In the genomic region with DNA sequence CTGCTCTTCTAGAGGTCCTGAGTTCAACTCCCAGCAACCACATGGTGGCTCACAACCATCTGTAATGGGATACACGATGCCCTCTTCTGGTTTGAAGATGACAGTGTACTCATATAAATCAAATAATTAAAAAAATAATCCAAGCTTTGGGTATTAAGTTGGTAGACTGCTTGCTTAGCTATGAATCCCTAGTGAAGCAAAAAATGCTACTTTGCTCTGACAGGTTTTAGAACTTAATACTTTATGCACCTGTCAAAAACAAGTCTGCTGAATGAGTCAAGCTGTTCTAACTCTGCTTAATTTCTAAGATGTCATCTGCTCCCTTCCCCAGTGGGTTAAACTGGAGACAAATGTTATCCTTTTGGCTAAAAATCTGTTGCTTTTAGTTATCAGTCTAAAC, we compare ENCODE assay signal across 19 mouse cellular contexts. TPM values are rescaled to one million over a fixed set of nuclear protein-coding genes. Genes with fewer than 3 reads are reported as not detected.
DNase-seq lines count a peak whose midpoint lies in the region; ATAC-seq and TF ChIP-seq lines count a peak whose summit lies in the region.
"Had no signal": no experiment of that assay in that cellular context is flagged by ENCODE, and none has a peak within 500 bp of the region (broad histone marks: within the 10 kb centered on the region; RNA-seq: fewer than 3 reads in every experiment).

No protein-coding gene starts in this region.

- H3K27me3 ChIP-seq in intestine, postnatal 0 days (replicated peaks; ENCODE audit: control insufficient read depth, insufficient read depth, low read length): no peaks in the 10 kb centered on the region
- H3K27me3 ChIP-seq in intestine, embryonic 16.5 days (replicated peaks; ENCODE audit: control insufficient read depth, insufficient read depth, low read length): no peaks in the 10 kb centered on the region
- H3K27me3 ChIP-seq in midbrain, postnatal 0 days (ENCODE audit: insufficient read depth, low read length): no peaks in the 10 kb centered on the region
- no peaks in the 10 kb centered on the region for H3K27me3 ChIP-seq in midbrain, embryonic 13.5 days
- no peaks in the 10 kb centered on the region for H3K27me3 ChIP-seq in midbrain, embryonic 14.5 days (ENCODE audit: control insufficient read depth, insufficient read depth, low read length)
- H3K27me3 ChIP-seq: embryonic facial prominence, embryonic 13.5 days; forebrain, embryonic 12.5 days; heart, embryonic 13.5 days; hindbrain, embryonic 15.5 days had no signal

- H3K9me3 ChIP-seq in intestine, postnatal 0 days (ENCODE audit: control insufficient read depth): no peaks in the 10 kb centered on the region
- no peaks in the 10 kb centered on the region for H3K9me3 ChIP-seq in intestine, embryonic 16.5 days (ENCODE audit: control insufficient read depth, low read length)
- H3K9me3 ChIP-seq in midbrain, postnatal 0 days (ENCODE audit: low read length): no peaks in the 10 kb centered on the region
- H3K9me3 ChIP-seq in midbrain, embryonic 13.5 days: no peaks in the 10 kb centered on the region
- no peaks in the 10 kb centered on the region for H3K9me3 ChIP-seq in midbrain, embryonic 14.5 days (ENCODE audit: control insufficient read depth, low read length)
- H3K9me3 ChIP-seq: embryonic facial prominence, embryonic 13.5 days; forebrain, embryonic 12.5 days; G1E; heart, embryonic 13.5 days; hindbrain, embryonic 15.5 days had no signal

- no peak for DNase-seq in midbrain, postnatal 0 days (ENCODE audit: low spot score)
- DNase-seq in naive thymus-derived CD4-positive, alpha-beta T cell, adult 2 months (ENCODE audit: low read depth): peak; percentile 17
- no peak for DNase-seq in midbrain, embryonic 14.5 days
- DNase-seq: adrenal gland, postnatal 25 days; cerebellum, adult 18-20 months; cerebellum, adult 9-11 months; cerebellum, postnatal 36 days; gastrocnemius, adult 2 months; gastrocnemius, postnatal 25 days; heart, postnatal 36 days had no signal

- H3K9ac ChIP-seq in intestine, postnatal 0 days (ENCODE audit: low read depth, low read length): no peak overlapping the region
- H3K9ac ChIP-seq in intestine, embryonic 16.5 days (ENCODE audit: low read depth, low read length): no peak overlapping the region
- no peak overlapping the region for H3K9ac ChIP-seq in midbrain, postnatal 0 days (replicated peaks; ENCODE audit: low read length, poor library complexity, severe bottlenecking)
- no peak overlapping the region for H3K9ac ChIP-seq in midbrain, embryonic 13.5 days (replicated peaks)
- no peak overlapping the region for H3K9ac ChIP-seq in midbrain, embryonic 14.5 days (replicated peaks; ENCODE audit: low read length)
- H3K9ac ChIP-seq: embryonic facial prominence, embryonic 13.5 days; forebrain, embryonic 12.5 days; heart, embryonic 13.5 days; hindbrain, embryonic 15.5 days had no signal

- H3K4me1 ChIP-seq in intestine, postnatal 0 days (replicated peaks; ENCODE audit: control insufficient read depth, insufficient read depth, low read length): no peaks in the 10 kb centered on the region
- H3K4me1 ChIP-seq in intestine, embryonic 16.5 days (ENCODE audit: control insufficient read depth, insufficient read depth, low read length): peaks cover 6% of the 10 kb centered on the region
- H3K4me1 ChIP-seq in midbrain, postnatal 0 days (ENCODE audit: insufficient read depth, low read length): peaks cover 4% of the 10 kb centered on the region; the same call in 1 of the 2 replicates
- H3K4me1 ChIP-seq in midbrain, embryonic 13.5 days (replicated peaks): peaks cover 11% of the 10 kb centered on the region
- peaks cover 5% of the 10 kb centered on the region; the same call in 1 of the 2 replicates for H3K4me1 ChIP-seq in midbrain, embryonic 14.5 days (ENCODE audit: control insufficient read depth, insufficient read depth, low read length)

- no peak for ATAC-seq in intestine, postnatal 0 days
- no peak for ATAC-seq in intestine, embryonic 16.5 days
- ATAC-seq in midbrain, postnatal 0 days (ENCODE audit: low FRiP score): no peak
- no peak for ATAC-seq in midbrain, embryonic 13.5 days
- ATAC-seq in midbrain, embryonic 14.5 days (ENCODE audit: low FRiP score, low TSS enrichment): no peak
- ATAC-seq: activated CD4-positive, CD25-positive, alpha-beta regulatory T cell, adult 4 months had no signal

- WGBS in intestine, postnatal 0 days: 28% methylated on average over 1 of the region's 1 CpGs
- WGBS in intestine, embryonic 16.5 days: 50% methylated on average over 1 of the region's 1 CpGs
- WGBS in midbrain, postnatal 0 days: 57% methylated on average over 1 of the region's 1 CpGs
- WGBS in midbrain, embryonic 13.5 days: 66% methylated on average over 1 of the region's 1 CpGs
- WGBS in midbrain, embryonic 14.5 days: 57% methylated on average over 1 of the region's 1 CpGs

- no peak overlapping the region for H3K4me2 ChIP-seq in intestine, postnatal 0 days (replicated peaks; ENCODE audit: low read depth)
- H3K4me2 ChIP-seq in intestine, embryonic 16.5 days (ENCODE audit: low read depth, low read length): no peak overlapping the region
- no peak overlapping the region for H3K4me2 ChIP-seq in midbrain, postnatal 0 days (ENCODE audit: low read depth, low read length, poor library complexity, severe bottlenecking)
- no peak overlapping the region for H3K4me2 ChIP-seq in midbrain, embryonic 13.5 days (replicated peaks)
- H3K4me2 ChIP-seq in midbrain, embryonic 14.5 days (ENCODE audit: low read length): no peak overlapping the region
- H3K4me2 ChIP-seq: embryonic facial prominence, embryonic 13.5 days; forebrain, embryonic 12.5 days; heart, embryonic 13.5 days; hindbrain, embryonic 15.5 days had no signal

- H3K4me3 ChIP-seq in intestine, postnatal 0 days (ENCODE audit: low read depth, low read length): no peak overlapping the region
- H3K4me3 ChIP-seq in intestine, embryonic 16.5 days (ENCODE audit: low read length): no peak overlapping the region
- H3K4me3 ChIP-seq in midbrain, postnatal 0 days (ENCODE audit: low read depth, low read length): no peak overlapping the region
- no peak overlapping the region for H3K4me3 ChIP-seq in midbrain, embryonic 13.5 days (replicated peaks)
- H3K4me3 ChIP-seq in midbrain, embryonic 14.5 days (replicated peaks; ENCODE audit: low read depth, low read length): no peak overlapping the region
- H3K4me3 ChIP-seq: embryonic facial prominence, embryonic 13.5 days; forebrain, embryonic 12.5 days; gastrocnemius, adult 2 months; heart, embryonic 13.5 days; hindbrain, embryonic 15.5 days had no signal

- no peak overlapping the region for H3K27ac ChIP-seq in intestine, postnatal 0 days (ENCODE audit: low read depth, low read length)
- H3K27ac ChIP-seq in intestine, embryonic 16.5 days (ENCODE audit: low read length): no peak overlapping the region
- no peak overlapping the region for H3K27ac ChIP-seq in midbrain, postnatal 0 days (ENCODE audit: low read depth, low read length)
- no peak overlapping the region for H3K27ac ChIP-seq in midbrain, embryonic 13.5 days
- H3K27ac ChIP-seq in midbrain, embryonic 14.5 days (replicated peaks; ENCODE audit: low read depth, low read length): no peak overlapping the region
- H3K27ac ChIP-seq: embryonic facial prominence, embryonic 13.5 days; forebrain, embryonic 12.5 days; gastrocnemius, adult 2 months; heart, embryonic 13.5 days; hindbrain, embryonic 15.5 days had no signal

- TF ChIP-seq CTCF in intestine, postnatal 0 days (IDR thresholded peaks at IDR 0.05; ENCODE audit: low read depth): peak; percentile 27
- TF ChIP-seq CTCF in midbrain, postnatal 0 days (IDR thresholded peaks at IDR 0.05): peak; percentile 27; the same call in 1 of the 2 replicates

- H3K36me3 ChIP-seq in intestine, postnatal 0 days (ENCODE audit: control insufficient read depth, insufficient read depth): peaks cover 16% of the 10 kb centered on the region
- H3K36me3 ChIP-seq in intestine, embryonic 16.5 days (ENCODE audit: control insufficient read depth, insufficient read depth, low read length): no peaks in the 10 kb centered on the region
- H3K36me3 ChIP-seq in midbrain, postnatal 0 days (ENCODE audit: insufficient read depth, low read length): 0 out of 2 replicates have a peak, but pooled peaks cover 6% of the 10 kb centered on the region
- peaks cover 28% of the 10 kb centered on the region for H3K36me3 ChIP-seq in midbrain, embryonic 13.5 days
- peaks cover 43% of the 10 kb centered on the region for H3K36me3 ChIP-seq in midbrain, embryonic 14.5 days (ENCODE audit: control insufficient read depth, insufficient read depth, low read length)

RNA-seq across cellular contexts. Expression of gene Rbm3, which starts 6.2 kb away (rescaled TPM):
- 591 and 623 TPM in 2 replicates for polyA plus RNA-seq in intestine, postnatal 0 days (2015; fragmentation: Nextera tagmentation; extraction: Ambion mirVana)
- polyA plus RNA-seq in intestine, embryonic 16.5 days (2015; fragmentation: Nextera tagmentation; extraction: Ambion mirVana): 372 and 405 TPM in 2 replicates
- 371 and 394 TPM in 2 replicates for total RNA-seq in midbrain, postnatal 0 days (2014; rRNA removed)
- 429 and 432 TPM in 2 replicates for polyA plus RNA-seq in midbrain, postnatal 0 days (2015; fragmentation: Nextera tagmentation; extraction: Ambion mirVana)
- polyA plus RNA-seq in midbrain, embryonic 13.5 days (2015; fragmentation: Nextera tagmentation; extraction: Ambion mirVana): 358 and 422 TPM in 2 replicates
- 386 and 395 TPM in 2 replicates for polyA plus RNA-seq in midbrain, embryonic 14.5 days (2014; fragmentation: Nextera tagmentation; extraction: Ambion mirVana)

RNA-seq across cellular contexts. Expression of gene Wdr13, which starts 6.8 kb away (rescaled TPM):
- polyA plus RNA-seq in intestine, postnatal 0 days (2015; fragmentation: Nextera tagmentation; extraction: Ambion mirVana): 10.1 and 13.6 TPM in 2 replicates
- 19.8 and 22.3 TPM in 2 replicates for polyA plus RNA-seq in intestine, embryonic 16.5 days (2015; fragmentation: Nextera tagmentation; extraction: Ambion mirVana)
- total RNA-seq in midbrain, postnatal 0 days (2014; rRNA removed): 324 and 337 TPM in 2 replicates
- 59.9 and 60.4 TPM in 2 replicates for polyA plus RNA-seq in midbrain, postnatal 0 days (2015; fragmentation: Nextera tagmentation; extraction: Ambion mirVana)
- polyA plus RNA-seq in midbrain, embryonic 13.5 days (2015; fragmentation: Nextera tagmentation; extraction: Ambion mirVana): 56.8 and 58.0 TPM in 2 replicates
- polyA plus RNA-seq in midbrain, embryonic 14.5 days (2014; fragmentation: Nextera tagmentation; extraction: Ambion mirVana): 54.4 and 57.9 TPM in 2 replicates

RNA-seq across cellular contexts. Expression of gene Tbc1d25, which starts 36.5 kb away (rescaled TPM):
- polyA plus RNA-seq in intestine, postnatal 0 days (2015; fragmentation: Nextera tagmentation; extraction: Ambion mirVana): 4.0 and 4.5 TPM in 2 replicates
- 8.6 and 10.0 TPM in 2 replicates for polyA plus RNA-seq in intestine, embryonic 16.5 days (2015; fragmentation: Nextera tagmentation; extraction: Ambion mirVana)
- total RNA-seq in midbrain, postnatal 0 days (2014; rRNA removed): 21.2 and 24.7 TPM in 2 replicates
- 17.6 and 20.7 TPM in 2 replicates for polyA plus RNA-seq in midbrain, postnatal 0 days (2015; fragmentation: Nextera tagmentation; extraction: Ambion mirVana)
- polyA plus RNA-seq in midbrain, embryonic 13.5 days (2015; fragmentation: Nextera tagmentation; extraction: Ambion mirVana): 17.5 and 19.0 TPM in 2 replicates
- 22.4 and 24.8 TPM in 2 replicates for polyA plus RNA-seq in midbrain, embryonic 14.5 days (2014; fragmentation: Nextera tagmentation; extraction: Ambion mirVana)

RNA-seq across cellular contexts. Expression of gene Was, which starts 49.2 kb away (rescaled TPM):
- 0.34 and 0.48 TPM in 2 replicates for polyA plus RNA-seq in intestine, postnatal 0 days (2015; fragmentation: Nextera tagmentation; extraction: Ambion mirVana)
- 0.61 and 0.87 TPM in 2 replicates for polyA plus RNA-seq in intestine, embryonic 16.5 days (2015; fragmentation: Nextera tagmentation; extraction: Ambion mirVana)
- 0.52 and 0.60 TPM in 2 replicates for total RNA-seq in midbrain, postnatal 0 days (2014; rRNA removed)
- polyA plus RNA-seq in midbrain, postnatal 0 days (2015; fragmentation: Nextera tagmentation; extraction: Ambion mirVana): 0.15 and 0.30 TPM in 2 replicates
- 0.15 TPM in 1 of 2 replicates, not detected in the other for polyA plus RNA-seq in midbrain, embryonic 13.5 days (2015; fragmentation: Nextera tagmentation; extraction: Ambion mirVana)
- polyA plus RNA-seq in midbrain, embryonic 14.5 days (2014; fragmentation: Nextera tagmentation; extraction: Ambion mirVana): 0.16 TPM in 1 of 2 replicates, not detected in the other

RNA-seq across cellular contexts. Expression of gene Ebp, which starts 53.8 kb away (rescaled TPM):
- 67.1 and 73.3 TPM in 2 replicates for polyA plus RNA-seq in intestine, postnatal 0 days (2015; fragmentation: Nextera tagmentation; extraction: Ambion mirVana)
- 101 and 102 TPM in 2 replicates for polyA plus RNA-seq in intestine, embryonic 16.5 days (2015; fragmentation: Nextera tagmentation; extraction: Ambion mirVana)
- total RNA-seq in midbrain, postnatal 0 days (2014; rRNA removed): 24.7 and 26.6 TPM in 2 replicates
- polyA plus RNA-seq in midbrain, postnatal 0 days (2015; fragmentation: Nextera tagmentation; extraction: Ambion mirVana): 22.9 and 26.9 TPM in 2 replicates
- 29.3 and 36.7 TPM in 2 replicates for polyA plus RNA-seq in midbrain, embryonic 13.5 days (2015; fragmentation: Nextera tagmentation; extraction: Ambion mirVana)
- 24.7 and 29.6 TPM in 2 replicates for polyA plus RNA-seq in midbrain, embryonic 14.5 days (2014; fragmentation: Nextera tagmentation; extraction: Ambion mirVana)
